Mouse (Mus musculus) thymus, adult 18-20 months (tissue): ENCODE results near the gene Hnf1a.
"Not testable (repeated sequence)": the region's sequence is repeated elsewhere in the genome, so short reads cannot be mapped to it uniquely, and the experiment has no call there.

Experiments used
- DNase-seq, 2 experiments: peaks; one replicate each; pipeline ENCODE4 v3.0.0; 2022; ENCODE audit warnings: mixed read lengths in 2 of 2

Gene Hnf1a

DNA sequence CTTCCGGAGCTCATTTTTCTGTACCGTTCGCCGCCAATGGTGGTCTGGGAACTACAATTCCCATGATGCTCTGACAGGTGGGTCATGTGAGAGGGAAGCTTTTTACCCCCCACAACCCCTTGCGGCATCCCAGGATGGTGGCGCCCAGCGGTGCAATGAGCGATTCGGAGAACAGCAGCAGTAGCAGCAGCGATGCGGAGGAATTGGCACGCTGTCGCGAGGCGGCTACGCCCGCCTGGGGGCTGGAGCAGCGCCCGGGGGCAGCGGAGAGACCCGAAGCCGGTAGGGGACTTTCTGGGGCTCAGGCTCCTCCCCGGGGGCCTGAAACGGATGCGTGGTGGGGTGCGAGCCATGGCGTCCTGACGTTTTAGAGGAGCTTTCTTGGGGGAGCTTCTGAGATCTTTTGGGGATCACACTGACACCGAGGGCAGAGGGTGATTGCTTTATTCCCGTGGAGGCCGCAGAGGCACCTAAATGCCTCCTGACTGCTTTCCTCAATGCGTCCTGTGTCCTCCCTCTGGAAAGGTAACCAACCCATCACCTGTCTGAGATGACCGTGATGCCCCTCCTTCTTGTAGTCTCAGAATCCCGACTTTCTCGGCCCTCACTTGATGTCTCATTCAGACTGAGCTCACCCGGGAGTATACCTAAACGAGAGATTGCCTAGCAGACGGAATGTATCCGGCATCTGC, 28.7 kb downstream of the Hnf1a start, which contains the start of gene 2210016L21Rik:
TSS of gene 2210016L21Rik (plus strand) at position 85 of the 692 bp plus-strand sequence.
- peak; percentile 82 to 87 for DNase-seq

DNA sequence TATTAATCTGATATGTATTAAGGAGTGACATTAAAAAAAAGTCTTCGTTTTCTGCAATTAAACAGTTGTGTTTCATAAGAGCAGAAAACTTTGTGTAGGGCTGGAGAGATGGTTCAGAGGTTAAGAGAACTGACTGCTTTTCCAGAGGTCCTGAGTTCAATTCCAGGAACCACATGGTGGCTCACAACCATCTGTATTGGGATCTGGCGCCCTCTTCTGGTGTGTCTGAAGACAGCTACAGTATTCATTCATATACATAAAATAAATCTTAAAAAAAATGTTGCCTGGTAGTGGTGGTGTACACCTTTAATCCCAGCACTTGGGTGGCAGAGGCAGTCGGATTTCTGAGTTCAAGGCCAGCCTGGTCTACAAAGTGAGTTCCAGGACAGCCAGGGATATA, 29.8 kb downstream of the Hnf1a start:
- not testable (repeated sequence) for DNase-seq

DNA sequence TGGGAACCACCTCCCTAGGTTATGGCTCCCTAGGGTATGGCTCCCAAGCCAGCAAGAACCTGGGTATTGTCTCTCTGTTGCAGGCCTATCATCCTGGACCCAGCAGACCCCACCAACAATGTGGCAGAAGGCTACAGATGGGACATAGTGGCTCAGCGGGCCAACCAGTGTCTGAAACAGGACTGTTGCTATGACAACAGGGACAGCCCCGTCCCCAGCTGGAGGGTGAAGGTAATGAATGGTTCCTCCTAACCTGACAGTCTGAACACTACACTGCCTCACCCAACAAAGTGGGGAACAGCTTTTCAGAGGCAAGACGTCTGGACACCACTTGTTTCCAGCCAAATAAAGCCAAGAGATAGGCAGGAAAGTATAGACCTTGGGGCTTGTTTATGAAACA, 35.1 kb downstream of the Hnf1a start:
- no peak for DNase-seq

DNA sequence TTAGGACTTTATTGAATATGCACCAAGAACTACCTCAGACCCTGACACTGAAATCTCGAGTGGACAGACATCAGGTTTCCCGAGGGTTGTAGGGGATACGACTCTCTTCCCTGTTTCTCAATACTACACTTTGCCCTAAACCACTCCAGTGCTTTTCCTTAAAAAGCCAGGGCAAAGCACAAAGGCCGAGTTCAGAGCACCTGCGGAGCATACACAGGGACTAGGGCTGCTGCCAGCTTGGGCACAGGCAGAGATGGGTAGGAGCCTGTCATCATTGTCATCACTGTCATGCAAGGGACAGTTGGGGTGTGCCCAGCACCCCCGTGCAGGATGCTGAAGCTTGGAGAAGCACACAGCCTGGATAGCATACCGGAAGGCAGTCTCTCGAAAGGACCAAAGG, 37.7 kb downstream of the Hnf1a start:
- no peak for DNase-seq

DNA sequence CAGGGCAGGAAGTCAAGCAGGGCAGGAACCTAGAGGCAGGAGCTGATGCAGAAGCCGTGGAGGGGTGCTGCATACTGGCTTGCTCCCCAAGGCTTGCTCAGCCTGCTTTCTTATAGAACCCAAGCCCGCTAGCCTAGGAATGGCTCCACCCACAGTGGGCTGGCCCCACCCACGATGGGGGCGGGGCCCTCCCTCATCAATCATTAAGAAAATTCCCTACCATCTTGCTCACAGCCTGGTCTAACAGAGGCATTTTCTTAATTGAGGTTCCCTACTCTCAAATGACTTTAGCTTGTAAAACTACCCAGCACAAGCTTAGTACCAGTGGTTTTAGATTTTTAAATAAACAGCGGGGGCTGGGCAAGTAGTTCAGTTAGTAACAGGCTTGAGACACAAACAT, 39.3 kb downstream of the Hnf1a start:
- no peak for DNase-seq

DNA sequence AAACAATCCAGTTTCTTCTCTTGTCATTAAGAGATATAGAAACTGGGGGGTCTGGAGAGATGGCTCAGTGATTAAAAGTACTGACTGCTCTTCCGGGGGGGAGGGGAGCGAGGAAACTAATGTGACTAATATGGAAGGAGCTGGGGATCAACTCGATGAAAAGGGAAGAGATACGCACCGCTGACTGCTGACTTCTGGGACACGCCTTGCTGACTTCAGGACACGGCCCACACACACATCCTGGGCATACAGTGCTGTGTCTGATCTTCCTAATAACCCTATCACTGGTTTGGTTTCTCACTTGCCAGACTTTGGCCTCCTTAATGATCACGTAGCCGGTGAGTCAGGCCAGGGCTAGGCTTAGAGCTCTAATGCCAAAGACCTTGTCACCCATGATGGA, 44.1 kb downstream of the Hnf1a start:
- no peak for DNase-seq

DNA sequence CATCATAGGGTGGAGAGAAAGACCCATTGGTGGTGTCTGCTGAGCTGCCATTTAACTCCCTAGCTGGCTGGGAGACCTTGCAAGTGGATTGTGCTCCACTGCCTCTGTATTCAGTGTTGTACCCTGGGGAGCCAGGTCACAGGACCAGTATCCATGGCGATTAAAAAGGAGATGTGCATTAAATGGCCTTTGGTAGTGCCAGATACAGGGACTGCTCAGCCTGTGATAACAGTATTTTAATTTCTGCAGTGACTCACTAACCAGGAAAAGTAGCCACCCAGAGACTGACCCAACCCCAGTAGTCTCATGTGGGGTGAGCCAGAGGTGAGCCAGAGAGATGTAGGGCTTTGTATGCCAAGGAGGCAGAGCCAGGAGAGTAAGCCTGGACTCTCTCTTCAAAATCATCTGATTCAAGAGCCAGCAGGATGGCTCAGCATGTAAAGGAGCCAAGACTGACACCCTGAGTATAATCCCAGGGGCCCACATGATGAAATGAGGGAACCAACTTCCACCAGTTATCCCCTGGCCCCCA, 44.7 kb downstream of the Hnf1a start:
- DNase-seq, result no peak

DNA sequence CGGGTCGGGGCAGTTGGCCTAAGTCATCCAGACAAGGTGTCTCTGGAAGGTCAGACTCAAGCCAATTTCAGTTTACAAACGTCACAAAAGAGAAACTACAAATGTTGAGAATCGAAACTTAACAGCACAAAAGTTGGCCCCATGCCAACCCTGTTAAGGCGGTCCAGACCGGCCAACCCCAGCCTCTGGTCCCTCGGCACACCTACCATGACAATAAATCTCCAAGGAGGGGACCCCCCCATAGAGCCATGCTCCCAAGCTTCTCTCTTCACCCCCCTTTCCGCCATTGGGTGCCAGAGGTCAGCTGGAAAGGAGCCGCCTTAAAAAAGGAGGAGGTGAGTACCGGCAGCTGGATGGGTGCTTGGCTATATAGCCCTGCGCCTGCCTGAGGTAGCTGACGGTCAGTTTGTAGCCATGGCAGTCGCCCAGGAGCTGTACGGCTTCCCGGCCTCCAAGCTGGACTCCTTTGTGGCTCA, 47.9 kb downstream of the Hnf1a start, which contains the start of gene Oasl1:
TSS of gene Oasl1 (plus strand) at position 243 of the 476 bp plus-strand sequence.
- peak in 1 of 2 experiments; percentile 39 for DNase-seq

DNA sequence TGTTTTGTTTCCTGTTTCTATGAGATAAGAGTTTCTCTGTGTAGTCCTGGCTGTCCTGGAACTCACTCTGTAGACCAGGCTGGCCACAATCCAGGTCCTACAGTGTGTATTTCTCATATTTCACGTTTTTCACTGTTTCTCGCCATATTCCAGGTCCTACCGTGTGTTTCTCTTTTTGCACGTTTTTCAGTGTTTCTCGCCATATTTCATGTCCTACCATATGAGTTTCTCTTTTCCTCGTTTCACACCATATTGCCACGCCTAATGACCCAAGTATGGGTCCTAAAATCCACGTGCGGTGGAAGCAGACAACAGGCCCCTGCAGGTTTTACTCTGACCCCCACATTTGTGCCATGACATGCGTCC, 48.5 kb downstream of the Hnf1a start:
- no peak for DNase-seq

DNA sequence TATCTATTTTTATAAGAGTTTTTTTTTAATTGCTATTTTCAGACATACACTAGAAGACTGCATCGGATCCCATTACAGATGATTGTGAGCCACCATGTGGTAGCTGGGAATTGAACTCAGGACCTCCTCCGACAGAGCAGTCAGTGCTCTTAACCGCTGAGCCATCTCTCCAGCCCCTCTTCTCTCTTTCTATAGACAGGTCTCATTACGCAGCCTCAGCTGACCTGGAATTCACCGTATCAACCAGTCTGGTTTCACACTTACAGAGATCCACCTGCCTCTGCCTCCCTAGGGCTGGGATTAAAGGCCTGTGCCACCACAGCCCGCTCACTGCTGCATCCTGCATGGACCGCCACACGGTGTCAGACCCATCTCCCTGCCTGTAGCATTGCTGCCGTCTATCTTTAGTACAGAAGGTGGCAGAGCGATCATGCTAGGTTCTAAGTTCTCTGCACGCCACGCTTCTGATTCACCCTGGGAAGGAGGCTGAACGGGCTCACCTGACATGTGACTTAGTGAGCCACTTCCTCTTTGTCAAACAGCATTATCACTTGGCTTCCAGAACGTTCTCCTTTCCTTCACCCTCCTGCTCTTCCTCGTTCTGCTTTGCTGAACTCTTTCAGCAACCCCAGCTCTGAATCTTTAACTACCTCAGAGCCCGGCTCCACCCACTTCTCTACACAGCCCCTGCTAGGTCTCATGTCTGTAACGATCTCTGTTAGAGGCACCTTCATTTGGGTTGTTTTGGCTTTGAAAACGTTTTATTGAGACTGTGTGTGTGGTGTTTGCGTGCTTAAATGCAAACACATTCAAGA, 49.1 kb downstream of the Hnf1a start:
- DNase-seq, result peak; percentile 61 to 81

DNA sequence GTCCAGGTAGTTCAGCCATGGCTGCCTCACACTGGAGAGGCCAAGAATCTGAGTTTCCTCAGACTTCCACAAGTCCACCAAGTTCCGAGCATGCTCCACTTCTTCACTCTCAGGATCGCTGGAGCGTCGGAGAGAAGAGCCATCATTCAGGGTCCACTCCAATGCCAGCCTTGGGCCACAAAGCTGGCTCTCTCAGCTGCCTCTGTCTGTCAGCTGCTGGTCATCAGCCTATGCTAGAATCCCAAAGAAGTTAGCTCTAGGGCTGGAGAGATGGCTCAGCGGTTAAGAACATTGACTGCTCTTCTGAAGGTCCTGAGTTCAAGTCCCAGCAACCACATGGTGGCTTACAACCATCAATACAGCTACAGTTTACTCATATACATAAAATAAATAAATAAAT, 53.5 kb downstream of the Hnf1a start:
- not testable (repeated sequence) for DNase-seq

DNA sequence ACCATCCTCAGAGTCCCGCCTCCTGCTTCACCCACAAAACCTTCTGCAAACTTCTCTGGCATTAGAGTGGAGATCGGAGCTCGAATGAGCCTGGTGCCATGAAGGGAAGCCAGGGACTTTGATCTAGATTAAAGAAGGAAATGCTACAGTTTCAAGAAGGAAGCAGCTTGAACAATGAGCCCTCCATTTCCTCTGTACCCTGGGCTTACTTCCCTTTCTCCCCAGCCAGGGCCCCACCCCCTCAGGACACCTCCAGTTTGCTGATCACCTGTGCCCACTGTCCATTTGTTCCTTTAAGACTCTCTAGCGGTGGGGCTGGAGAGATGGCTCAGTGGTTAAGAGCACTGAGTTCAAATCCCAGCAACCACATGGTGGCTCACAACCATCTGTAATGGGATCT, 54.1 kb downstream of the Hnf1a start:
- DNase-seq, result no peak

DNA sequence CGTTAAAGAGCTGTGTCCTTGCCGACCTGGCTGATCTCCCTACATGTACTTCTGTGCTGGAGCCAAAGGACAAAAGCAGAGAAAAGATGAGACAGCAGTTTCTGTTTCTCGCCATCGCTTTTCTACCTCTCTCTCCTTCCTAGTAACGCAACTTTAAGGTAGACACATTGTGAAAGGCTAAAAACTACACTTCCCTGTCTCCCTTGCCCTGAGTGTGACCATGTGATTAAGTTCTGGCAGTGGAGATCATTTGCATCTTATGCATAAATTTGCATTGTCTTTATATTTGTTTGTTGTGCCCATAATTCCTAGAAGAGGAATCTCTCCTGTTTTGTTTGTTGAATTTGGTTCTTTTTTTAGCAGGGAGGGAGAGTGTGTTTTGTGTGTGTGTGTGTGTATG, 55.0 kb downstream of the Hnf1a start:
- DNase-seq, result no peak

DNA sequence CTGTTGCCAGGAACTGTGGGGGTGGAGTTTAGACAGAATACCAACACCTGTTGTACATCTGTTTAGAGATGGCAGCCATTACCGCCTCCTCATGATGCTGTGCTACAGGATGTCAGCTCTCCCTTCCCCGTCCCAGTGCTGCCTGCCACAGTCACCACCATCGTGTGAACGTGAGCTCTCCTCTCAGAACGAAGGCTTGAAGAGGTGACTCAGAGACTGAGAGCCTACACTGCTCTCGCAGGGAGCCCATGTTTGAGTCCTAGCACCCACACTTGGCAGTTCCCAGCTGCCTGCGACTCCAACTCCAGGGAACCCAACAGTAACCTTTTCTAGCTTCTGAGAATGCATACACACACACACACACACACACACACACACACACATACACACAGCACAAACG, 56.0 kb downstream of the Hnf1a start:
- no peak for DNase-seq

DNA sequence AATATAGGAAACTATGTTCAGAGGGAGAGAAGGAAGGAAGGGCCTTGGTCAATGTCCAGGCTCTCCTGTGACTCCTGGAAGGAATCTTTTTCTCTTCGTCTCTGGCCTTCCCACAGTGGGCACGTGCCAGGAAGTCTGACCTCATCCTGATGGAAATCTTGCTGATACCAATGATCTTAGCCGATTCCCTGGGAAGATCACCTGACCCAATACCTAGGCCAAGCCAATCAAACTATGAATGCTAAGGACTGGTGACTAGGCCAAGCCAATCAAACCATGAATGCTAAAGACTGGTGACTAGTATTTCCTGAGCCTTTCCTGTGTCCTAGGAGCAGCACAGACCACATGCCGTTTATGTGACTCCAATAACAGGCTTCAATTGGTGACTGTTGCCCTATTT, 57.2 kb downstream of the Hnf1a start:
- DNase-seq, result no peak

DNA sequence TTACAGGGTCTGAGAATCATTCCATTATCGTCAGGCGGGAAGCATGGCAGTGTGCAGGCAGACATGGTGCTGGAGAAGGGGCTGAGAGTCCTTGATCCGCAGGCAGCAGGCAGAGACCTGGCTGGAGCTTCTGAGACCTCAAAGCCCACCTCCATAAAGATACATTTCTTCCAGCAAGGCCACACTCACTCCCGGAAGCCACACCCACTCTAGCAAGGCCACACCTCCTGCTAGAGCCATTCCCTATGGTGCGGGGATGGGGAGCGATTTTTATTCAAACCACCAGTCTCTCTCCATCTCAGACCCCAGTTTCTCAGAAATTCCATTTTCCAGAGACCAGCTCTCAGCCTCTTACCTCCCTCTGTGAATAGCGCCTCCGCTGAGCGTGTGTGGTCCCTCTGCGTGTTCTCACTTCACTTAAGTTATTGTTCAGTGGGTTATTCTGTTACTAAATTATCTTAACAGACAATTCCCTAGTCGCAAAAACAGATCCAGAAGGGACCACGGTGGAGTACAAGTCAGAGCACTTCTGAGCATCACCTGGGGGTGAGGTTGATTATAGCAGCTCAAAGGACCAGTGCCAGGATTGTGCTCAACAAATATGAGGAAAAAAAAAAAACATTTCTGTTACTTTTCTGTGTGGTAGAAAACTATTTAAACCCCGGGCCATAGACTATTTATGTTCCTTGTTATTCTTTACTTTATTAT, 62.1 kb downstream of the Hnf1a start:
- DNase-seq, result no peak

DNA sequence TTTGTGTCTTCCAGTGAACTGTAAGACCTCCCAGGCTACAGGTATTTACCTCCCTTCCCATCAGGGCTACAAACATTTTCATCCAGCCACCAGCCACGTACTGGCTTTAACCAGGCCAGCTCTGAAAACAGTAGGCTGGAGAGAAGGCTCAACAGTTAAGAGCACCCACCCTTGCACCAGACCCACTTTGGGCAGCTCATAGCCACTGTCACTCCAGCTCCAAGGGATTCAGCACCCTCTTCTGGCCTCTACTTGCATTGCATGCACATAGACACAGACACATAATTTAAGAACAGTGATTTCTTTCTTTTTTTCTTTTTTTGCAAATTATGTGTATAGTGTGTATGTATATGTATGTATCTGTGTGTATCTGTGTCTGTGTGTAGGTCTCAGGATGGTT, 68.5 kb downstream of the Hnf1a start:
- DNase-seq, result no peak
